Mouse (Mus musculus) Muller cell, postnatal 12 days (primary cell): ENCODE data around the gene Grhpr.
"Not testable (repeated sequence)": the region's sequence is repeated elsewhere in the genome, so short reads cannot be mapped to it uniquely, and the experiment has no call there.

Experiments
- DNase-seq: peaks from one replicate; pipeline ENCODE4 v3.0.0-alpha.2; 2015; ENCODE audit errors: inconsistent ontology term

Grhpr gene

GRCm38 (mm10) chr4:44974331-44974730 lies 6.9 kb upstream of the Grhpr start:
- DNase-seq = no peak

- no peak for DNase-seq
These were observed 5.1 kb upstream of the Grhpr start for GRCm38 (mm10) chr4:44976026-44976615.

DNA sequence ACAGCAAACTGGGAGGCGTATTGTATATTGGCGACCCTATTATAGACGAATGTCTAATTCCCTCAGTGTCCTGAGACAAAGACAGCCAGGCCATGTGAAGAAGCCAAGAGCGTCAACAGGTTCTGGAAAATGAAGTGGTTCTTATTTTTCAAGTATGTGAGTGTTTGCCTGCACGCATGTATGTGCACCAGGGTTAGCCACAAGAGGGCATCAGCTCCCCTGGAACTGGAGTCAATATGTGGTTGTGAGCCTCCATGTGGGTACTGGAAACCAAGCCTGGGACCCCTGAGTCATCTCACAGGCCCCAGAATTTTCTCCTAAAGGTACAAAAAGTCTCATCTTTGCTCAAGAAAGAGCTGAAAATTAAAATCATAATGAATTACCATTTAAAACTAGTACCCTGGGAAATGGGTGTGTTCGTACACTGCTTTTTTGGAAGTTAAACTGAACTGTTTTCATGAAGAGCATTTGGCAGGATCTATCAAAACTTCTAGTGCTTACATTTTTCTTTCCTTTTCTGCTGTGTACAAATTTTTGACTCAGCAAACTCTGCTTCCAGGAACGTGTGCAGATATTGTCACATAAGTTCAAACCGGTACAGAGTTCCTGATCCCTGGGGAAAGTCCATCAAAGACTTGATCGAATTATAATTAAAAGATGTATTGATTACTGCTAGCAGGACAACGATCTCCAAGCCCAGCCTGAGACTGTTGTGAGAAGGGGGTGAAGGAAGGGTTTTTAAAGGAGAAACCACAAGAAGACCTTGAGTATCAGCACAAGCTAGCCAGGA lies 4.1 kb upstream of the Grhpr start:
- DNase-seq = no peak

GRCm38 (mm10) chr4:44978175-44978574 lies 3.0 kb upstream of the Grhpr start:
- no peak for DNase-seq

DNA sequence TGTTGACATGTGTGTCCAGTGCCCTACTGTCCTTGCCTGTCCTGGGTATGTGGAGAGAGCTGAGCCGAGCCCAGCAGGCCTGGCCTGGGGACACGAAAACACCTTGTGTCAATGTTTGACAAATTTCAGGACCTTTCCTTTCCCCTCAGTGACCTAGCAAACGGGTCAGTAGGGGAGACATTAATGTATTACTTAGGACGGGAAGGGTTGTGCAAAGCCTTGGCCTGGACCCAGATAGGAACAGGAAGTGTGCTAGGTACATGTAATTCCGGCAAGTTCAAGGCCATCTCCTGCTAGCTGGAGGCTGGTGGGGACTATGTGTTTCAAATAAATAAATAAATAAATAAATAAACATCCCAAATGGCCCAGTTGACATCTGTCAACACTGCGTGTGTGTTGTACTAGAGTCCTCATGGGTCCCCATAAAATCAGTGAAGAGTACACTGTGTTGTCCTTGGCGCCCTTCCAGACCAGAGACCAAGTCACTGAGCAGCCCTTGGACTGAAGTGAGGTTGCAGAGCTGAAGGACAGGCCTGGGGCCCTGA lies 1.3 kb upstream of the Grhpr start:
- DNase-seq = no peak

DNA sequence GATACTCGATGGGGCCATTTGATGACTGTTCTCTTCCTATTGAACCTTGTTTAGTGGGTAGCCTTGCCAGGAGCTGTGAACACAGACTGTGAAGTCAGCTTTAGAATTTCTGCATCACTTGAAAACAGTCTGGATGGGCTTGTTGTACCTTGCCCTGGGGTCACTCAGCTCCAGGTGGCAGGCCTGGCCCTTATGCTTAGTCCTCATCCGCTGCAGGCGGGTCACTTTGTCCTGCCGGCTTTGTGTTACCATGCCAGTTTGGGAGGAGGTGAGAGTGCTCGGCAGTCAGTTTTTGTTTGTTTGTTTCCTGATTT lies 736 bp downstream of the Grhpr start:
- DNase-seq = peak; percentile 7

DNA sequence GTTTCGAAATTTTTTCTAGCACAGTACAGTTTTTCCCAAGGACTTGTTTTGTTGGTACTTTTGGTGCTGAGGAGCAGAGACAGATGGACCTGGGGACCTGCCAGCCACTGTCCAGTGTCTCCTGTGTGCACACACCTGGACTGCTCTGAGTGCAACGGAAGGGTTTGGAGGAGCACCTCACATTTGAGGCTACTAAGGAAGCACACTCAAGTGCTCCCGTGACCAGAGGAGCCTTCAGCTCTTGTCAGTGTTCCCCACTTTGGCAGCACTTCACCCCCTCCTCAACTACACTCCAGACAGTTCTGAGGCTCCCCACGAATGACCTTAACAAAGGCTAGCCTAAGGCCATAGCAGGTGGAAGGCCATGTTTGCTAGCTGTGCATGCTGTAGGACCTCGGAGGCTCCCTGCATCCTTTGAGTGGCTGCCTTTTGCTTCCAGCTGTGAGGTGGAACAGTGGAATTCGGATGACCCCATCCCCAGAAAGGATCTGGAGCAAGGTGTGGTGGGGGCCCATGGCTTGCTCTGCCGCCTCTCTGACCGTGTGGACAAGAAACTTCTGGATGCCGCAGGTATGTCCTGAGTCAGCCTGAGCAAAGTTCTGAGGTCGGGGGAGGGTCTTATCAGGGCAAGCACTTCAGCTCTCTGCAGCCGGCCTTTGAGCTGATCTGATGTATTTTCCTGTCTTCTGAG lies 1.4 kb downstream of the Grhpr start:
- no peak for DNase-seq

DNA sequence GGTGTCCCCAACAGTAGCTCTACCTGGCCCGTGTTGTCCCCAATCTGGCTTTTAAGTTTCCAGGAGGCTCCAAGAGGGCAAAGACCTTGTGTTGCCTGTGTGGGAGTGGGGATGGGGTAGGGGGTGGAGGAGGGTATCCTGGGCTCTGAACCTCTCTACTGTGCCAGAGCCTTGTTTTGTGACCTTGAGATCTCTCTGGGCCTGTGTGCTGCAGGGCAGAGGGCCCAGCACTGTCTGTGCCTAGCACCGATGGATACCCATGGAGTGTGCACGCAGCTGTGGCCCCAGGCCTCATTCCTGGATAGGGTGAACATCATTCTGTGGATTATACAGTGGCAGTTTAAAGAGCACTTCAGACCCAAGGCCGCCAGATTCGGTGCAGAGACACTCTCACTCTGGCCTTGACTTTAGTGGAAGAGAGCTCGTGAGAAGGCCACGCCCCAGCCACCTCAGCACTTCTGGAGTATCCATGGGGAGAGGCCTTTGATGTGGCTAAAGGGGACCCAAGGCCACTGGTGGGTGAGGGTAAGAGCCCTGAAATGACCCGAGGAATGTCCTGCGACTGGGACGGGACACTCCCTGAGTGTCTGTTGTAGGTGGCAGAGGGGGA lies 2.0 kb downstream of the Grhpr start:
- no peak for DNase-seq

DNA sequence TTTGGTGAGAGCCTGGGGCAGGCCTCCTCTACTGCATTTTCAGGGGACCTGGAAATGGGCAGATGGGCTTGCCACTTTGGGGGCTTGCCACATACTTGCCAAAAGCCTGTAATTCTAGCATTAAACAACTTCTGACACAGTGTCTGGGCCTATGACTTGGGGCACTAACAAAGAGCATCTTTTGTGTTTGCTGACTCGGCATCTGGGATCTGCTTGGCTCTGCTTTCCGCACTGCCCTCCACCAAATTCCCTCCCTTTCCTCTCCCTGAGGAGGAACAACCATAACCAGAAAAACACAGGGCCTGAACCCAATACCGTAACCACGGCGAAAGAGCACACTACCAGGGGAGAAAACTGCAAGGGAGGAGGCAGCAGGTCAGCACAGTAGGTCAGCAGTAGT lies 9.4 kb downstream of the Grhpr start:
- DNase-seq = no peak

DNA sequence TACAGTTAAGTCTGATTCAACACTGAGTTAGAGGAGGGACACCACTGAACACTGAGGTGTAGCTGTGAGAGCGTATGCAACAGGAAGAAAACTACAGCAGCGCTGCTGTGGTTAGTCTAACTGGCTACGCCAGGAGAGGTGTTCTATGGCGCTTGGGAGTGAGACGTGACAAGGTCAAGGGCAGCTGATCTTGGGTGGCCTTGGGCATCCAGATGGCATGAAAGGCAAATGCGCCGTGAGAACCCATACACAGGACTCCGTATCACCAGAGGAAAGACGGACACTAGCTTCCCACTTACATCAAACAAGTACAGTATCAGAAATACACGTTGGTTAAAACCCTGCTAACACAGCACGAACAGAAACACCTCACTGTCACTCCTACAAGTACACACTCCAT lies 11.1 kb downstream of the Grhpr start:
- DNase-seq = not testable (repeated sequence)

- not testable (repeated sequence) for DNase-seq
These were observed 12.0 kb downstream of the Grhpr start for GRCm38 (mm10) chr4:44993179-44993578.

DNA sequence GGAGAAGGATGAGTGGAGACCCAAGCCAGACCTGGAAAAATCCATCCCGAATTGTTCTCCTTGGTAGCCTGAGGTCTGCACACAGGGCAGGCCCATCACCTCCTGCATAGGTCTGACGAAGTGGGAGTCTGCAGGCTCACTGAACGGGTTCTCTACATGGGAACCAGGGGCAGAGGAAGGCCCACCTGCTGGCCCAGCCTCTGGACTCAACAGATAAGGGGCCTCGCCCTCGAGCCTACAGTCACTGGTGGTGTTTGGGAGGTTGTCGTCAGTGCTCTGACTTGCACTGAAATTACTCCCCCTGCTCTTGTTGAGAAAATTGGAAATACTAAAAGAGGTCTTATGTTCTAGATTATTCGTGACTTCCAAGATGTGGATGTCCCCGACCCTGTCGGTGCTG lies 12.7 kb downstream of the Grhpr start:
- DNase-seq = no peak

- no peak for DNase-seq
These were observed 13.6 kb downstream of the Grhpr start for GRCm38 (mm10) chr4:44994776-44995175.

DNA sequence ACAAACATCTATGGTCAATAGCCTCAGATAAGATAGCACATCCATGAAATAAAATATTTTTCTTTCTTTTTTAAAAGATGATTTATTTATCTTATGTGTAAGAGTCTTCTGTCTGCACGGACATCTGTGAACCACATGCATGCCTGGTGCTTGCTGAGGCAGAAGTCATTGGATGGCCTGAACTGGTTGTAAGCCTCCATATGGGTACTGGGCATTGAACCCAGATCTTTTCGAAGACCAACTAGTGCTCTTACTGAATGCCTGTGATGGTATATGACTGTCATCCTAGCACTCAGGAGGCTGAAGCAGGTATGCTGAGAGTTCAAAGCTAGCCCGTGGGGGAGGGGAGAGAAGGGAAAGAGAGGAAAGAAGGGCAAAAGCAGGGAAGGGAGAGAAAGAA lies 16.9 kb downstream of the Grhpr start:
- peak; percentile 47 for DNase-seq

GRCm38 (mm10) chr4:45000001-45000400 lies 18.8 kb downstream of the Grhpr start:
- no peak for DNase-seq

DNA sequence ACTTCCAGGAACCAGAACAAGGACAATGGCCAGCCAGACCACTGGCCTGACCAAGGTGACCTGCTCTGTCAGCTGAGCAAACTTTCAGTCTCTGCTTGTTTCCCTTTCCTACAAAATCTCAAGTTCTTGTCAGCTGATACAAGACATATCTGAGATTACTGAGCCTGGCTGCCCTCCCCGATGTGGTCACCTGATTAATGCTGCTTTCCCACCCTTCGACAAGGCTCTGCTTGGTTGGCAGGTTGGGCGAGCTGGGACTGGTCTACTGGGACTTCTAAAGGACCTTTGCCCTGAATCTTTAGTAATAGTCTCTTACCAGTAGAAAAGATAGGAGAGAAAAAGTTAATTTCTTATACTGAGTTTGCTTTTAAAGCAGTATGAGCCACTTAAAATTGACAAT lies 24.3 kb downstream of the Grhpr start:
- DNase-seq = no peak

- no peak for DNase-seq
These were observed 29.7 kb downstream of the Grhpr start for GRCm38 (mm10) chr4:45010806-45011415.

DNA sequence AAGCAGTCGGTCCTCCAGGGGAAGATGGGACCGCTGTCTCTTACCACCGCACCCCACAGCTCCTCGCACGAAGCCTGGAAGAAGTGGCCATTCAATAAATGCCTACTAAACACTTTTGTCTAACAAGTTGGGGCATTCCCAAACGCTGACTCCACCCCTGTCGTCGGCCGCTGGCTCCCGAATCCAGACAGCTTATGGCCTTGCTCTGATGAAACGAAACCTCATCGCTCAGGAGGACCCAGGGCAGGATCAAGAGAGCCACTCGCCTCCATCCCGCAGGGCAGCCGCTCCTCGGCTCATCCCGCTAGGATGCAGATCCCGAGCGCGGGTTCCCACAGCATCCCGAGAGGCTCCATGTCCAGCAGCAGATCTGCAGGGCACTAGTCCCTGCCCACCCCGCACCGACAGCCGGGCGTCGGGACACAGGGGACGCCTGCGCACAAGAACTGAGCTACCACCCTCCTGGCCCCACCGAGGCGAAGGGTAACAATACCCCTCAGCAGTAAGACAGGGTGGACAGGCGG lies 30.4 kb downstream of the Grhpr start:
- peak; percentile 87 for DNase-seq

DNA sequence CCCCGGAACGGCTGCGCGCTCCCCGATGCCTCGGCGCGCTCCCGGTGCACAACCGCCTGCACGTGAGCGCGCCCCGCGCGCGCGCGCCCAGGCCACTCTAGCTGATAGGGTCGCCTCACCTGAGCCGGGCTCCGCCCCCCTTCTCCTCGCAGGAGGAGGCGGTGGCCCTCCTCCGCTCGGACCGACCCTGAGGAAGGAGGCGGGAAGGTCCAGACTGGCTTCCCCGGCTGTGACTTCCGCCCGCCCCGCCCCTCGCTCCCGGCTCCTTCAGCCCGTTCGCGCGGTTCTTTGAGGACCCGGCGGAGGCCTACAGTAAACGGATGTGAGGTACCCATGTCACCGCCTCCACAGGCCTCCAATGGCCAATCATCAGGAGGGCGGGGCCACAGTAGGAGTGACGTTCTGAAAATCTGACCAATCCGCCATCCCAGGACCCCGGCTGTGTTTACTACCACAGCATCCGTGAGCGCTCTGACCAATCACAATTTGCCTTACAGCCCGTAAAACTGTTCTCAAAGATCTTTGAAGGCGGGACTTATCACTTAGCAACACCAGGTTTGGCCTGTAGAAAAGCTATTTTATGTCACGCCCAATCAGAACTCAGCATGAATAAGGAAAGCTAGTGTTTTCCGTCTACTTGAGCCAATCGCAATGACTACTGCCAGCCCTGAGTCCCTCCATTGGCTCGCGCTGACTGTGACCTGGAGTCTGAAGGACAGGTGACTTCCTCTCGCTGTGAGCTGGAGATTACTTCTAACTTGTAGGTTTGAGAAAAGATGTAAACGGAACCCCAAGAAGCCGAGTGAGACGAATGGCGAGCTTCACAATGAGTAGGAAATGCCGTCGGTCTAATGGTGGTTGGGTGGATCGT lies 31.1 kb downstream of the Grhpr start, which contains the start of gene Zbtb5:
TSS of gene Zbtb5 (minus strand) at position 308 of the 871 bp plus-strand sequence.
- peak; percentile 99 for DNase-seq

- DNase-seq = no peak
These were observed 31.8 kb downstream of the Grhpr start for GRCm38 (mm10) chr4:45013031-45013431.

- DNase-seq = no peak
These were observed 32.3 kb downstream of the Grhpr start for GRCm38 (mm10) chr4:45013537-45013936.
